Mouse (Mus musculus): Measurements from ENCODE around the gene Cfap221. TPM values are rescaled to one million over a fixed set of nuclear protein-coding genes. Genes with fewer than 3 reads are reported as not detected.

Gene Cfap221
- 0.34 TPM for polyA plus RNA-seq (2015; fragmentation: Illumina TruSeq; extraction: RNeasy Lipid Tissue Mini Kit (QIAGEN cat#74804); ENCODE audit: low read depth, low replicate concordance)

DNA sequence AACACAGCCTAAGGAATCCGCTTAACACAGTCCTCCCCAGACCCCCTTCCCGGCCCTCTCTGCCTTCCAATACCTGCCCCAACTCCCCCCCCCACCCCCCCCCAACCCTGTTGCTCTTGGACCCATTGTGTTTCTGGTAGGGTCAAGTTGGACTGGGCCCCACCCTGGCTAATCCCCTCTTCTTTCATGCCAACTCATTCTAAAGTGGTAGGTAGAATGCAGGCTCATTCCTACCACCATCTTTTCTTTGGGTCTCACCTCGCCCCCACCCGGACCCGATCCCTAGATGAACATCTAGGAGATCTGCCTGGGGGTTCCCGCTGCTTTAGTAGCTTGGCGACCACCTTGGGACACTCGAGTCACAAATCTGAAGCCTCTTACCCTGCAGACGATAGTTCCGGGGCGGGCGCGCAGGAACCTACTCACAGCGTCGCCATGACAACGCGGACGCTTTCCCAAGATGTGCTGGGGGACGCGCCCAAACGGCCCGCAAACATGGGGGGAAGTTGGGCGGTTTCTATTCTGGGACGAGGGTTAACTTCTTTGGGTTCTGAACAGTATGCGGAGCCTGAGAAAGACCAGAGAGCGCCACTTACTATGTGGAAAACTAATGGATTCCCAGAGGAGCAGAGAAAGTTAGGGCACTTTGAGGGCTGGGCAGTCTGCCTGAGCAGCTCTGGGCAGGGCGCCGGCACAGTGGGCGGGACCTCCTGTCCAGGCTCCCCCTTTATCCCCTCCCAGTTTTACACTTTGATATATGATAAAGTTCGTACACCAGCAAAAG is at the start of gene Cfap221:
Gene Cfap221, minus strand, starts transcription at position 437 of the 784 bp plus-strand sequence.

DNA sequence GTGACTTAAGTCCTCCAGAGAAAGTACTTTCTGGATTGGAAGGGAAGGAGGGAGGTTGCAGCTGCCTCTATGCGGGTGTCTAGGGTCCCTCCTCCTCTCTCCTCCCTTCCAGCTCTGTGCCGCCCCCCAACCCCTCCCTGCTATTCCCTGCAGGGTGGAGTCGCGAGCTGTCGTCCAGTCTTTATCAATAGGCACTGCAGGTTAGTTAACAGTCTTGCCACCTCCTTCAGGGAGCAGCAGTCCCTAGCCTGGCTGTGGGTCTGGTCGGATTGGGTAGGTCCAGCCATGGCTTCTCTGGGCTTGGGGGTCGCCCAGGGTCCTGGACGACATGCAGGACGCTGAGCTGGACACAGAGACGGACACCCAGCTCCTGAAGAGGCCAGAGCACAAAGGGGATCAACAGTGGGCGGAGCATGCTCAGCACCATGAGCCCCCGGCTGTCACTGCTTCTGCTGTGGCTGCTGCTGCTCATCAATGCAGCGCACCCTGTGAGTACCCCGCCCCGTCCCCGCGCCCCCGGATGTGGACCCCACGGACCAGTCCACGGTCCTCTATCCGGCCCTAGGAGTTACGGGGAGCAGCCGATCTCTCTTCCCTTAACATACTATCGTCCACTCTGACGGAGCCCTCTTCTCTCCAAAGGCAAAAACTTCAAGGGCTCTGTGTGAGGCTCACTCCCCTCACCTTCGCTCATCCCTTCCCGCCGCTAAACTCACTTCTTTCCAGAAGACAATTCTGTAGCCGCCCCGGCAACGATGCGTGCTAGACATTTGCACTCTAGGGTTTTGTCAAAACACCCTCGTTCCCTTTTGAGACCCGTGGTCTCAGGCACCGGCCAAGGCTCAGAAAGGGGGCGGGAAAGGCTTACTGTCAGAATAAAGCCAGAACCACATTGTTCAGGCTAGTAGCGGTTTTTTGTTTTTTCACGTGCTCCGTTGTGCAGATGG is 10.1 kb upstream of the Cfap221 start, which contains the start of gene Sctr:
Gene Sctr, plus strand, starts transcription at position 51 of the 947 bp plus-strand sequence.

DNA sequence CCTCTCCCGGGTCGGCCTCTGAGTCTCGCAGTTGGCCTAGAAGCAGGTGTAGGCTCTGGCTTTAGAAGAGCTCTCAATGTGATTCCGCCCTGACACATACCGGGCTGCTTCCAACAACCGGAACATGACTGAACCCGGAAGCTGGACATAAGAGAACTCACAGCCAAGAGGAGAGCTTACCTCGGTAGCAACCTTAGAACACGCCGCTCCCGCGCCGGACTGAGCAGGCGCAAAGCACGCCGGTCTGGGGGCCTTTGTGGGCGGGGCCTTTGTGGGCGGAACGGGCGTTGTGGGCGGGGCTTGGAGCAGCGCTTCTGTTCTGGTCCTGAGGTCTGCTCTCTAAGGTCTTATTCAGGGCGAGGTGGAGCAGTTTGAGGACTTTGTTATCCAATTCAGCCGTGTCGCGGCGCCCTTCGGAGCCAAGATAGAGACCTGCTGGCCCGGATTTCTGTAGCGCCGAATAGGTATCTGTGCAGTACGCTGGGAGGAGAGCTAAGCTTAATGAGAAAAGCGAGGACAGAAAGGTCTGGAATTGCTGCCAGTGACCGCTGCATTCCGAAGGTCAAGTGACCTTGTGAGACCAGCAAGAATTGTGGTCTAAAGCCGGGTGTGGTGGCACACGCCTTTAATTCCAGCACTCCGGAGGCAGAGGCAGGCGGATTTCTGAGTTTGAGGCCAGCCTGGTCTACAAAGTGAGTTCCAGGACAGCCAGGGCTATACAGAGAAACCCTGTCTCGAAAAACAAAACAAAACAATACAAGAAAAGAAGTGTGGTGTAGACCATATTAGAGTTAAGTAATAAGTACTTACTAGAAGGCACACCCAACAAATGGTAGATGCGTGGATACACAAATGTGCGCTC is 83.8 kb downstream of the Cfap221 start, which contains the start of gene Tmem177:
Gene Tmem177, minus strand, starts transcription at position 256 of the 862 bp plus-strand sequence.

Other genes starting within 250 kb of the Cfap221 start
- 46.5 TPM for gene Ptpn4, start 159.6 kb downstream of the Cfap221 start, polyA plus RNA-seq (2015; fragmentation: Illumina TruSeq; extraction: RNeasy Lipid Tissue Mini Kit (QIAGEN cat#74804); ENCODE audit: low read depth, low replicate concordance)
- 8.0 TPM for gene Tmem177, start 84.0 kb downstream of the Cfap221 start, polyA plus RNA-seq (2015; fragmentation: Illumina TruSeq; extraction: RNeasy Lipid Tissue Mini Kit (QIAGEN cat#74804); ENCODE audit: low read depth, low replicate concordance)
- gene Sctr, start 9.7 kb upstream of the Cfap221 start, polyA plus RNA-seq (2015; fragmentation: Illumina TruSeq; extraction: RNeasy Lipid Tissue Mini Kit (QIAGEN cat#74804); ENCODE audit: low read depth, low replicate concordance), result 0.51 TPM
- 1.9 TPM for gene Tmem37, start 76.8 kb upstream of the Cfap221 start, polyA plus RNA-seq (2015; fragmentation: Illumina TruSeq; extraction: RNeasy Lipid Tissue Mini Kit (QIAGEN cat#74804); ENCODE audit: low read depth, low replicate concordance)
- 756 TPM for gene Dbi, start 123.8 kb upstream of the Cfap221 start, polyA plus RNA-seq (2015; fragmentation: Illumina TruSeq; extraction: RNeasy Lipid Tissue Mini Kit (QIAGEN cat#74804); ENCODE audit: low read depth, low replicate concordance)
- gene 3110009E18Rik, start 124.0 kb upstream of the Cfap221 start, polyA plus RNA-seq (2015; fragmentation: Illumina TruSeq; extraction: RNeasy Lipid Tissue Mini Kit (QIAGEN cat#74804); ENCODE audit: low read depth, low replicate concordance), result 3.3 TPM